In genomic region chr12:70911676-70912379, GRCm38 (mm10) we compare ENCODE assay signal across 12 mouse cellular contexts. TPM values are rescaled to one million over a fixed set of nuclear protein-coding genes. Genes with fewer than 3 reads are reported as not detected.
A peak's percentile ranks its signal among the peaks of the same experiment; 100 is the strongest.
DNase-seq lines count a peak whose midpoint lies in the region; ATAC-seq and TF ChIP-seq lines count a peak whose summit lies in the region.
"Had no signal": no experiment of that assay in that cellular context is flagged by ENCODE, and none has a peak within 500 bp of the region (broad histone marks: within the 10 kb centered on the region; RNA-seq: fewer than 3 reads in every experiment).

No protein-coding gene starts in this region.

- H3K36me3 ChIP-seq in forebrain, embryonic 10.5 days (replicated peaks) = no peaks in the 10 kb centered on the region
- H3K36me3 ChIP-seq in forebrain, embryonic 15.5 days = no peaks in the 10 kb centered on the region
- H3K36me3 ChIP-seq in testis, adult 2 months (ENCODE audit: control insufficient read depth, insufficient read depth, low read length) = no peaks in the 10 kb centered on the region
- H3K36me3 ChIP-seq: hindbrain, embryonic 13.5 days had no signal

- no peak; the same call in 1 of the 2 replicates for TF ChIP-seq POLR2A in testis, adult 2 months (IDR thresholded peaks at IDR 0.05; ENCODE audit: control insufficient read depth, low read depth, low read length)

- no peak overlapping the region for H3K4me2 ChIP-seq in forebrain, embryonic 15.5 days (replicated peaks)
- H3K4me2 ChIP-seq: hindbrain, embryonic 13.5 days had no signal

- H3K4me1 ChIP-seq in forebrain, embryonic 10.5 days = peaks cover 10% of the 10 kb centered on the region
- no peaks in the 10 kb centered on the region for H3K4me1 ChIP-seq in forebrain, embryonic 15.5 days
- H3K4me1 ChIP-seq in testis, adult 2 months (ENCODE audit: control insufficient read depth, insufficient read depth, low read length) = peaks cover 11% of the 10 kb centered on the region

- DNase-seq in forebrain, embryonic 10.5 days (ENCODE audit: extremely low spot score, low spot score) = peak; percentile 13
- no peak for DNase-seq in testis, postnatal 14 days (ENCODE audit: low spot score)
- DNase-seq in left cerebral cortex, postnatal 4 days = no peak
- no peak for DNase-seq in heart, adult 9 months (ENCODE audit: low spot score in 2 of 2)

- no peaks in the 10 kb centered on the region for H3K27me3 ChIP-seq in forebrain, embryonic 10.5 days (ENCODE audit: poor library complexity, severe bottlenecking)
- H3K27me3 ChIP-seq in forebrain, embryonic 15.5 days = no peaks in the 10 kb centered on the region
- H3K27me3 ChIP-seq in testis, adult 2 months (ENCODE audit: control insufficient read depth, insufficient read depth, low read length) = no peaks in the 10 kb centered on the region

- H3K4me3 ChIP-seq in forebrain, embryonic 10.5 days = no peak overlapping the region
- no peak overlapping the region for H3K4me3 ChIP-seq in forebrain, embryonic 15.5 days
- H3K4me3 ChIP-seq in testis, adult 2 months (ENCODE audit: control insufficient read depth, low read depth, low read length) = peak overlapping the region; percentile 82
- H3K4me3 ChIP-seq: erythroblast, embryonic 14.5 days; hindbrain, embryonic 13.5 days had no signal

- WGBS in forebrain, embryonic 10.5 days = 77% methylated on average over 17 of the region's 17 CpGs
- WGBS in forebrain, embryonic 15.5 days = 70% methylated on average over 17 of the region's 17 CpGs

- H3K27ac ChIP-seq in forebrain, embryonic 10.5 days = no peak overlapping the region
- no peak overlapping the region for H3K27ac ChIP-seq in forebrain, embryonic 15.5 days (replicated peaks)
- no peak overlapping the region for H3K27ac ChIP-seq in testis, adult 2 months (ENCODE audit: control insufficient read depth, insufficient read depth, low read depth, low read length)
- H3K27ac ChIP-seq: hindbrain, embryonic 13.5 days; macrophage had no signal

- ATAC-seq in forebrain, embryonic 15.5 days (replicated peaks) = no peak
- ATAC-seq in common myeloid progenitor, adult 5-6 weeks (replicated peaks; ENCODE audit: low read depth, poor library complexity, severe bottlenecking) = peak; percentile 34
- peak; percentile 40 for ATAC-seq in neutrophil, adult 5-6 weeks (ENCODE audit: extremely low read depth, insufficient number of reproducible peaks, low FRiP score, poor library complexity, severe bottlenecking)

- intact Hi-C loops in left cerebral cortex, postnatal 4 days (cut with DNase I) = no loop called here

- no peaks in the 10 kb centered on the region for H3K9me3 ChIP-seq in forebrain, embryonic 10.5 days
- H3K9me3 ChIP-seq in forebrain, embryonic 15.5 days = no peaks in the 10 kb centered on the region
- H3K9me3 ChIP-seq: hindbrain, embryonic 13.5 days had no signal

- TF ChIP-seq CTCF in testis, adult 2 months (IDR thresholded peaks at IDR 0.05; ENCODE audit: control insufficient read depth, insufficient read depth, insufficient replicate concordance, low read depth, low read length) = no peak

- no peak overlapping the region for H3K9ac ChIP-seq in forebrain, embryonic 15.5 days (replicated peaks)
- H3K9ac ChIP-seq: forebrain, postnatal 0 days; hindbrain, embryonic 13.5 days had no signal

RNA-seq across cellular contexts. Expression of gene Actr10, which starts 25.8 kb away (rescaled TPM):
- polyA plus RNA-seq in forebrain, embryonic 10.5 days (2016; fragmentation: Nextera tagmentation; extraction: Ambion mirVana) = 217 and 218 TPM in 2 replicates
- polyA plus RNA-seq in forebrain, embryonic 15.5 days (2015; fragmentation: Nextera tagmentation; extraction: Ambion mirVana) = 223 and 242 TPM in 2 replicates
- polyA plus RNA-seq in testis, adult 2 months (2012; rRNA removed) = 212 and 286 TPM in 2 replicates
- total RNA-seq in common myeloid progenitor, adult 5-6 weeks (2017) = 50.3 and 60.0 TPM in 2 replicates
- total RNA-seq in neutrophil, adult 5-6 weeks (2017) = 67.3 and 84.8 TPM in 2 replicates
- total RNA-seq in left cerebral cortex, postnatal 4 days (2021) = 100 to 1,000 TPM; 182 to 192 TPM
